Mouse (Mus musculus) kidney, adult 2 months (tissue): ENCODE measurements around the gene Yes1.

ENCODE experiments used
- CTCF ChIP-seq: fragments of 200-500 bp; conservative IDR thresholded peaks from 2 replicates; pipeline ENCODE4 v1.5.1; 2011; ENCODE audit warnings: low read depth, mild to moderate bottlenecking, control low read depth, low read length, moderate library complexity, mixed read lengths; ENCODE audit not compliant: insufficient read depth, insufficient read length
- POLR2A ChIP-seq: fragments of 200-500 bp; IDR thresholded peaks from one replicate; pipeline ENCODE4 v1.6.1; 2011; ENCODE audit warnings: low read depth, low read length, control low read depth

- no peak for TF ChIP-seq POLR2A
- no peak for TF ChIP-seq CTCF
Observed at GRCm38 (mm10) chr5:32608516-32608915, 2.5 kb upstream of the Yes1 start.
